ENCODE assay signal across 10 mouse cellular contexts in the genomic region with DNA sequence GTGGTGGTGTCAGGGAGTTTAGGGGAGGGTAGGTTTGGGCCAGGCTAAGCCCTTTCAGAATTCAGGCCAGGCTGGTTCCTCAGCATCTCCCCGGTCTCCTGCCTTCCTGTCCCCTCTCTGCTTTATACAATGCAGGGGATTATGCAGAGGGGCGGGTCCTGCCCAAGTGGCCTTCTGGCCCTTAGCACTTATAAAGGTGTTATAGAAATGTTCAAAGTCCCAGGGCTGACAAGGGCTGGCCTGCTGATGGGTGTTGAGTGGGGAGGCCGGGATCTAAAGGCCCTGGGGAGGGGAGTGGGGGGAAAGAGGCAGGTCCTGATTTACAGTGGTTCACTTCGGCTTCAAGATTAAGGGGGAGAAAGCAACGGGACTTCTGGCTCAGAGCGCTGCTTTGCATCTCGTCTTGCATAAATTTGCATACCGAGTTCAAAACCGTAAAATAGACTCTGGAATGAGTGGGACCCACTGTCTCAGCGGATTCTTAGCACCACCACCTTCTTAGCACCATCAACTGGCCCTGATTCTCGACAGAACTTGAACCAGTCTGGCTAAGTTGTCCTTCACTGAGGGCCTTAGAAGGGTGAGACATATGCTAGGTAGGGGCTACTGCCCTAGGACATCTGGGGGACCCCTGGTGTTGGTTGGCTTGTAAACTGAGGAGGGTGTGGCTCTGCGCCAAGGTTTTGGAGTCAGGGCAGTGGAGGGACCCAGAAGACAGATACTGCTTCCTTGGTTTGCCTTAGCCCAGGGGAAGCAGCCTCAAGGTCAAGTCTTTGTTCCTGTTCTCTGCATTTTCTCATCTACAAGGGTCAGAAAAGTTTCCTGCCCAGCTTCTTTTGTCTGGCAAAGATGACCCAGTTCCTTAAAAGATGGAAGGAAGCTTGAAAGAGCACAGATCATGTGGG. TPM values are rescaled to one million over a fixed set of nuclear protein-coding genes. Genes with fewer than 3 reads are reported as not detected.
DNase-seq lines count a peak whose midpoint lies in the region; ATAC-seq and TF ChIP-seq lines count a peak whose summit lies in the region.
"Had no signal": no experiment of that assay in that cellular context is flagged by ENCODE, and none has a peak within 500 bp of the region (broad histone marks: within the 10 kb centered on the region; RNA-seq: fewer than 3 reads in every experiment).

No protein-coding gene starts in this region.

- no peak for DNase-seq in heart, embryonic 10.5 days (ENCODE audit: low spot score)
- no peak for DNase-seq in heart, adult 9 months (ENCODE audit: low spot score in 2 of 2)
- DNase-seq in ovary, postnatal 36 days (ENCODE audit: low spot score) = no peak
- DNase-seq in gastrocnemius, postnatal 4 days (ENCODE audit: low spot score in 2 of 2) = no peak
- DNase-seq in adrenal gland, postnatal 25 days = no peak
- DNase-seq: kidney, adult 18-20 months had no signal

- H3K4me2 ChIP-seq in forebrain, embryonic 12.5 days = peak overlapping the region; percentile 88
- H3K4me2 ChIP-seq in limb, embryonic 13.5 days (replicated peaks) = peak overlapping the region; percentile 98
- H3K4me2 ChIP-seq: liver, embryonic 15.5 days had no signal

- peak overlapping the region; percentile 68 for H3K4me3 ChIP-seq in heart, embryonic 10.5 days
- H3K4me3 ChIP-seq in E14TG2a.4 (replicated peaks; ENCODE audit: low read length) = peak overlapping the region; percentile 98
- peak overlapping the region; percentile 88 for H3K4me3 ChIP-seq in forebrain, embryonic 12.5 days (replicated peaks)
- peak overlapping the region; percentile 80 for H3K4me3 ChIP-seq in limb, embryonic 13.5 days
- H3K4me3 ChIP-seq: liver, embryonic 15.5 days had no signal

- no peaks in the 10 kb centered on the region for H3K9me3 ChIP-seq in heart, embryonic 10.5 days
- H3K9me3 ChIP-seq in E14TG2a.4 (ENCODE audit: low read length) = no peaks in the 10 kb centered on the region
- H3K9me3 ChIP-seq in forebrain, embryonic 12.5 days = no peaks in the 10 kb centered on the region
- H3K9me3 ChIP-seq in limb, embryonic 13.5 days = no peaks in the 10 kb centered on the region
- H3K9me3 ChIP-seq: liver, embryonic 15.5 days had no signal

- ATAC-seq in forebrain, embryonic 12.5 days (ENCODE audit: low FRiP score) = peak; percentile 30; the same call in 1 of the 2 replicates
- no peak for ATAC-seq in limb, embryonic 13.5 days (ENCODE audit: low FRiP score, low read depth)

- no peak for TF ChIP-seq CTCF in E14TG2a.4 (conservative IDR thresholded peaks at IDR 0.05; ENCODE audit: low read length)

- 13% methylated on average over 12 of the region's 12 CpGs for WGBS in heart, embryonic 10.5 days
- WGBS in forebrain, embryonic 12.5 days = 15% methylated on average over 12 of the region's 12 CpGs
- WGBS in limb, embryonic 13.5 days = 8% methylated on average over 12 of the region's 12 CpGs

- no peaks in the 10 kb centered on the region for H3K36me3 ChIP-seq in heart, embryonic 10.5 days
- peaks cover 54% of the 10 kb centered on the region for H3K36me3 ChIP-seq in E14TG2a.4 (ENCODE audit: insufficient read depth, low read length)
- H3K36me3 ChIP-seq in forebrain, embryonic 12.5 days (replicated peaks) = peaks cover 37% of the 10 kb centered on the region
- H3K36me3 ChIP-seq in limb, embryonic 13.5 days = peaks cover 17% of the 10 kb centered on the region; the same call in 1 of the 2 replicates
- H3K36me3 ChIP-seq: liver, embryonic 15.5 days had no signal

- H3K4me1 ChIP-seq in heart, embryonic 10.5 days = peaks cover 52% of the 10 kb centered on the region
- H3K4me1 ChIP-seq in E14TG2a.4 (replicated peaks; ENCODE audit: low read depth, low read length) = peaks cover 60% of the 10 kb centered on the region
- H3K4me1 ChIP-seq in forebrain, embryonic 12.5 days = peaks cover 43% of the 10 kb centered on the region
- H3K4me1 ChIP-seq in limb, embryonic 13.5 days = peaks cover 44% of the 10 kb centered on the region
- H3K4me1 ChIP-seq: liver, embryonic 15.5 days had no signal

- H3K9ac ChIP-seq in forebrain, embryonic 12.5 days = peak overlapping the region; percentile 91
- peak overlapping the region; percentile 81 for H3K9ac ChIP-seq in limb, embryonic 13.5 days
- H3K9ac ChIP-seq: liver, embryonic 15.5 days had no signal

- peaks cover 12% of the 10 kb centered on the region; the same call in 1 of the 2 replicates for H3K27me3 ChIP-seq in heart, embryonic 10.5 days (ENCODE audit: insufficient read depth, poor library complexity, severe bottlenecking)
- H3K27me3 ChIP-seq in E14TG2a.4 (ENCODE audit: insufficient read depth, low read length) = no peaks in the 10 kb centered on the region
- H3K27me3 ChIP-seq in forebrain, embryonic 12.5 days = no peaks in the 10 kb centered on the region
- no peaks in the 10 kb centered on the region for H3K27me3 ChIP-seq in limb, embryonic 13.5 days

- H3K27ac ChIP-seq in heart, embryonic 10.5 days = peak overlapping the region; percentile 82
- peak overlapping the region; percentile 95 for H3K27ac ChIP-seq in forebrain, embryonic 12.5 days
- H3K27ac ChIP-seq in limb, embryonic 13.5 days = peak overlapping the region; percentile 74; the same call in 1 of the 2 replicates
- H3K27ac ChIP-seq: liver, embryonic 15.5 days had no signal

RNA-seq across cellular contexts. Expression of gene Igfbp2, which starts 3.4 kb away (rescaled TPM):
- polyA plus RNA-seq in heart, embryonic 10.5 days (2016; fragmentation: Nextera tagmentation; extraction: Ambion mirVana) = 137 and 226 TPM in 2 replicates
- polyA plus RNA-seq in forebrain, embryonic 12.5 days (2016; fragmentation: Nextera tagmentation; extraction: Ambion mirVana) = 427 and 524 TPM in 2 replicates
- 344 and 367 TPM in 2 replicates for polyA plus RNA-seq in limb, embryonic 13.5 days (2015; fragmentation: Nextera tagmentation; extraction: Ambion mirVana)
- total RNA-seq in gastrocnemius, postnatal 4 days (2021) = 10 to 100 TPM; 45.6 to 56.5 TPM
- total RNA-seq in adrenal gland, postnatal 25 days (2021) = 2.6 and 5.9 TPM in 2 replicates

RNA-seq across cellular contexts. Expression of gene Igfbp5, which starts 47.0 kb away (rescaled TPM):
- 158 and 178 TPM in 2 replicates for polyA plus RNA-seq in heart, embryonic 10.5 days (2016; fragmentation: Nextera tagmentation; extraction: Ambion mirVana)
- 55.5 and 60.0 TPM in 2 replicates for polyA plus RNA-seq in forebrain, embryonic 12.5 days (2016; fragmentation: Nextera tagmentation; extraction: Ambion mirVana)
- 129 and 140 TPM in 2 replicates for polyA plus RNA-seq in limb, embryonic 13.5 days (2015; fragmentation: Nextera tagmentation; extraction: Ambion mirVana)
- 100 to 1,000 TPM; 335 to 342 TPM for total RNA-seq in gastrocnemius, postnatal 4 days (2021)
- total RNA-seq in adrenal gland, postnatal 25 days (2021) = 49.9 and 57.5 TPM in 2 replicates
